Mouse (Mus musculus) midbrain, postnatal 0 days (tissue): ENCODE measurements around the gene Etfrf1. TPM values are rescaled to one million over a fixed set of nuclear protein-coding genes. Genes with fewer than 3 reads are reported as not detected.
A peak's percentile ranks its signal among the peaks of the same experiment; 100 is the strongest.

ENCODE experiments used
- ATAC-seq: fragments of 200-750 bp; cut with Nextera tagmentation; 2 replicates; pipeline ENCODE4 v1.8.0; 2017; ENCODE audit warnings: moderate number of reproducible peaks, mild to moderate bottlenecking, moderate TSS enrichment, moderate library complexity; ENCODE audit not compliant: low FRiP score
- DNase-seq: peaks from one replicate; pipeline ENCODE4 v3.0.0-alpha.2; 2015; ENCODE audit warnings: low spot score
- H3K27ac ChIP-seq: fragments of 300-500 bp; sonication (generic); 2 replicates; pipeline ENCODE4 v1.5.1; 2014; ENCODE audit warnings: low read depth, mild to moderate bottlenecking, low read length, mixed read lengths
- H3K27me3 ChIP-seq: fragments of 300-500 bp; sonication (generic); 2 replicates; pipeline ENCODE4 v1.6.1; 2014; ENCODE audit warnings: low read length, control low read depth, mixed read lengths; ENCODE audit not compliant: insufficient read depth
- H3K36me3 ChIP-seq: fragments of 300-500 bp; sonication (generic); 2 replicates; pipeline ENCODE4 v1.6.1; 2014; ENCODE audit warnings: low read length, control low read depth, mixed read lengths; ENCODE audit not compliant: insufficient read depth
- H3K4me1 ChIP-seq: fragments of 300-500 bp; sonication (generic); 2 replicates; pipeline ENCODE4 v1.6.1; 2014; ENCODE audit warnings: mild to moderate bottlenecking, control low read depth, antibody characterized with exemption, low read length, mixed read lengths; ENCODE audit not compliant: insufficient read depth
- H3K4me2 ChIP-seq: fragments of 300-500 bp; sonication (generic); 2 replicates; pipeline ENCODE4 v1.6.1; 2014; ENCODE audit warnings: low read depth, mild to moderate bottlenecking, low read length, mixed read lengths; ENCODE audit not compliant: poor library complexity, severe bottlenecking
- H3K4me3 ChIP-seq: fragments of 300-500 bp; sonication (generic); 2 replicates; pipeline ENCODE4 v1.5.1; 2014; ENCODE audit warnings: low read depth, mild to moderate bottlenecking, low read length, moderate library complexity
- H3K9ac ChIP-seq: fragments of 300-500 bp; sonication (generic); replicated peaks from 2 replicates; pipeline ENCODE4 v1.6.1; 2014; ENCODE audit warnings: mild to moderate bottlenecking, low read length, moderate library complexity, mixed read lengths; ENCODE audit not compliant: poor library complexity, severe bottlenecking
- H3K9me3 ChIP-seq: fragments of 300-500 bp; sonication (generic); 2 replicates; pipeline ENCODE4 v1.6.1; 2016; ENCODE audit warnings: low read length, control low read depth
- CTCF ChIP-seq: IDR thresholded peaks from 2 replicates; pipeline ENCODE4 v1.5.1; 2016; ENCODE audit warnings: antibody characterized with exemption, mild to moderate bottlenecking
- WGBS: fragments of 180-500 bp; shearing (Covaris S2); extraction: QIAGEN DNeasy Blood & Tissue Kit; methylation state at CpG from one replicate; pipeline ENCODE4 v1.1.7; 2014; 5-methylcytosine and 5-hydroxymethylcytosine counted together
- polyA plus RNA-seq: library from polyadenylated mRNA; unstranded; fragments of >200 nt; fragmentation: Nextera tagmentation; extraction: Ambion mirVana; gene quantifications from 2 replicates; pipeline ENCODE4 v1.2.1, GENCODE M21; 2015
- total RNA-seq: library from RNA; depleted of rRNA; stranded (reverse); fragments of >200 nt; gene quantifications from 2 replicates; pipeline ENCODE4 v1.2.3, GENCODE M21; 2014

Etfrf1 gene
- total and polyA plus RNA-seq, 2 experiments from 2014 or later = 11.9 to 27.9 TPM

- no peak for TF ChIP-seq CTCF
- DNase-seq = peak; percentile 28
- Histone ChIP-seq H3K4me3 (no peak overlapping the region), H3K9me3 (no peaks in the 10 kb centered on the region), H3K4me2 (no peak overlapping the region), H3K4me1 (no peaks in the 10 kb centered on the region), H3K36me3 (no peaks in the 10 kb centered on the region), H3K27ac (no peak overlapping the region), H3K27me3 (no peaks in the 10 kb centered on the region; the same call in 1 of the 2 replicates), H3K9ac (no peak overlapping the region)
- 89% methylated on average over 8 of the region's 8 CpGs for WGBS
- ATAC-seq = no peak
Measured at GRCm38 (mm10) chr6:145182044-145182443, 28.9 kb upstream of the Etfrf1 start.

- TF ChIP-seq CTCF = no peak
- WGBS = 93% methylated on average over 1 of the region's 1 CpGs
- Histone ChIP-seq H3K27ac (no peak overlapping the region), H3K9ac (no peak overlapping the region), H3K36me3 (no peaks in the 10 kb centered on the region), H3K4me2 (no peak overlapping the region), H3K27me3 (no peaks in the 10 kb centered on the region), H3K4me3 (no peak overlapping the region), H3K4me1 (no peaks in the 10 kb centered on the region), H3K9me3 (no peaks in the 10 kb centered on the region)
- ATAC-seq (no peak), DNase-seq (no peak)
Measured at GRCm38 (mm10) chr6:145186096-145186495, 24.8 kb upstream of the Etfrf1 start.

DNA sequence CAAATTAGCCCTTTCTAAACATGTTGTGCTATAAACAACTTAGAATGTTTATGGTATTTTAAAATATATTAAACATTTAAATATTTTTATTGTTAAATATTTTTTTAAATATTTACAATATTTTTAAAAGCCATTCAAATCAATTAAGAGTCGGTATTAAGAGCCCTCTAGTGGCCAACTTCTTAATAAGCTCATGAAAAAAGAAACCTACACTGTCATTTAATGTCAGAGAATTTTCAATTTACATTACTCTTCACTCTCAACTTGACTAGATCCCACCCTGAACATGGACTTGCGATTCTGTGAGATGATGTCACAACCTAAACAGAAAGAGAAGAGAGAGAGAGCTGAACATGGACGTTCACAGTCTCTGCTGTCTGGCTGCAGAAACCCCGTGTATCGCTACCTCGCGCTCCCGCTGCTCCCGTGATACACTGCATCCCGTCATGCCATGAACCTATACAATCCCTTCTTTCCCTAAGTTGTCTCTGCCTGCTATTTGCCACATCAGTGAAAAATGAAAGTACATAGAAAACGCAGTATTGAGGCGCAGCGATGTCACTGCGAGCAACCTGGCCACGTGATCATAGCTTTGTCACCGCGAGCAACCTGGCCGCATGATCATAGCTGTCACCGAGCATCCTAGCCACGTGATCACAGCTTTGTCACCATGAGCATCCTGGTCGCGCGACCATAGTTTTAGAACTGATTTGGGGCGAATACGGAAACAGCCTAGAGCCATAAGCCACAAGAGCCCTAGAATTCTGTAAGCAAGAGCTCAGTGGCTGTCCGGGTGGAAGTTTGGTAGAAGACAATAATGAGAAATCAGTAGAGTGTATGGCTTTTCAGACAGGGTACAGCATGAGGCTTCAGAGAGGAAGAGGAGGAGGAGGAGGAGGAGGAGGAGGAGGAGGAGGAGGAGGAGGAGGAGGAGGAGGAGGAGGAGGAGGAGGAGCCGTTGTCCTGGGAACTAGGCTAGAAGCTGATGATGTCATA is 23.5 kb upstream of the Etfrf1 start:
- H3K4me1 ChIP-seq = no peaks in the 10 kb centered on the region
- no peaks in the 10 kb centered on the region for H3K36me3 ChIP-seq
- DNase-seq (peak; percentile 75), ATAC-seq (peak; percentile 83)
- WGBS = 51% methylated on average over 27 of the region's 27 CpGs
- no peaks in the 10 kb centered on the region for H3K27me3 ChIP-seq
- H3K4me3 ChIP-seq = peak overlapping the region; percentile 16; the same call in 1 of the 2 replicates
- peak overlapping the region; percentile 33 for H3K4me2 ChIP-seq
- H3K27ac ChIP-seq = peak overlapping the region; percentile 57; the same call in 1 of the 2 replicates
- no peak overlapping the region; the same call in 1 of the 2 replicates for H3K9ac ChIP-seq
- peak; percentile 61 for TF ChIP-seq CTCF
- no peaks in the 10 kb centered on the region for H3K9me3 ChIP-seq

- no peak for DNase-seq
- H3K9ac ChIP-seq = no peak overlapping the region
- no peak overlapping the region for H3K27ac ChIP-seq
- H3K4me3 ChIP-seq = no peak overlapping the region
- no peak for ATAC-seq
- WGBS = 98% methylated on average over 3 of the region's 3 CpGs
- H3K4me1 ChIP-seq = no peaks in the 10 kb centered on the region
- H3K9me3 ChIP-seq = no peaks in the 10 kb centered on the region
- TF ChIP-seq CTCF = no peak
- no peak overlapping the region for H3K4me2 ChIP-seq
- no peaks in the 10 kb centered on the region for H3K27me3 ChIP-seq
- H3K36me3 ChIP-seq = no peaks in the 10 kb centered on the region
Measured at GRCm38 (mm10) chr6:145193038-145193437, 17.9 kb upstream of the Etfrf1 start.

DNA sequence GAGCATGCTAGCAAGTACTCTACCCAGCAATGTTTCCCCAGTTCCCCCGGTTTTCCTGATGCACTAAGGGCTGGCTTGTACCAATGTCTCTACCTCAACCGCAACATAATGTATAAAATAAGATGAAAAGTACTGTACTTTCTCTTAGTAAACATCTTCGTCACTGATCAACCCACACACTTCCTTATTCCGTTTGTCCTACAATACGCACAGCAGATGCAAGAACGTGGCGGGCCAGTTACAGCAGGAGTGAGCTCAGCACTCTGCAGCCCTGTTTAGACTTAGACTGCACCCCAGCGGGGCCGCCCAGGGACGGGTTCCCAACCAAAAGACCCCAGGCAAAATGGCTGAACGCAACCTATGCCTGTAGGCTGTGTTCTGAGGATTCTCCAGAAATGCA is 17.5 kb upstream of the Etfrf1 start:
- TF ChIP-seq CTCF = no peak
- no peak overlapping the region for H3K4me2 ChIP-seq
- H3K27me3 ChIP-seq = no peaks in the 10 kb centered on the region
- H3K27ac ChIP-seq = no peak overlapping the region
- H3K9me3 ChIP-seq = no peaks in the 10 kb centered on the region
- no peak overlapping the region for H3K4me3 ChIP-seq
- no peak for DNase-seq
- 85% methylated on average over 11 of the region's 11 CpGs for WGBS
- ATAC-seq = no peak
- H3K4me1 ChIP-seq = no peaks in the 10 kb centered on the region
- H3K9ac ChIP-seq = no peak overlapping the region
- no peaks in the 10 kb centered on the region for H3K36me3 ChIP-seq
